Mouse (Mus musculus) 3134 (cell line): ENCODE data around the gene Hils1.

ENCODE experiments used
- DNase-seq: peaks from one replicate; pipeline ENCODE4 v3.0.0-alpha.2; 2011; ENCODE audit warnings: low spot score; ENCODE audit not compliant: insufficient read length; ENCODE audit errors: extremely low read depth

Hils1 gene

GRCm38 (mm10) chr11:94987851-94988250 lies 20.5 kb downstream of the Hils1 start:
- DNase-seq = no peak

- peak; percentile 59 for DNase-seq
Measured at GRCm38 (mm10) chr11:94988780-94989561, 21.6 kb downstream of the Hils1 start.

DNA sequence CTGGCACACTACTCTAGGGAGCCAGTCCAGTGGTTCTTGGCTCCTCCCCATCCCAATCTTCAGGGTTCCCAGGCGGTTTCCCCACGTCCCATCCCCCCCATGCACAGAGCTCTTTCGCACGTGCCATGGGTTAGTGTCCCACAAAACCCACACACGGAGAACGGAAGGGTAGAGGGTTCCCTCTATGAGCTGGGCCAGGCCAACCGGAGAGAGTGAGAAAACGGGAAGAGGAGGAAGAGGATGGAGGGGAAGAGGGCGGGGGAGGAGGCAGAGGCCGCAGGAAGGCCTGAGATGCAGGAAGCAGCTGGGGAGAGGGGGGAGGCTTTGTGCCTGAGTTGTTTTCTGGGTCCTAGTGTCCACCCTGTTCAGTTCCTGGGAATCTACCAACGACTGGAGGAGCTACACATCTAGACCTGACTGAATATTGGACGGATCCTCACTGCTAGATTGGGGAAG lies 22.2 kb downstream of the Hils1 start:
- peak; percentile 85 for DNase-seq

- no peak for DNase-seq
Measured at GRCm38 (mm10) chr11:94990102-94990748, 22.8 kb downstream of the Hils1 start.

DNA sequence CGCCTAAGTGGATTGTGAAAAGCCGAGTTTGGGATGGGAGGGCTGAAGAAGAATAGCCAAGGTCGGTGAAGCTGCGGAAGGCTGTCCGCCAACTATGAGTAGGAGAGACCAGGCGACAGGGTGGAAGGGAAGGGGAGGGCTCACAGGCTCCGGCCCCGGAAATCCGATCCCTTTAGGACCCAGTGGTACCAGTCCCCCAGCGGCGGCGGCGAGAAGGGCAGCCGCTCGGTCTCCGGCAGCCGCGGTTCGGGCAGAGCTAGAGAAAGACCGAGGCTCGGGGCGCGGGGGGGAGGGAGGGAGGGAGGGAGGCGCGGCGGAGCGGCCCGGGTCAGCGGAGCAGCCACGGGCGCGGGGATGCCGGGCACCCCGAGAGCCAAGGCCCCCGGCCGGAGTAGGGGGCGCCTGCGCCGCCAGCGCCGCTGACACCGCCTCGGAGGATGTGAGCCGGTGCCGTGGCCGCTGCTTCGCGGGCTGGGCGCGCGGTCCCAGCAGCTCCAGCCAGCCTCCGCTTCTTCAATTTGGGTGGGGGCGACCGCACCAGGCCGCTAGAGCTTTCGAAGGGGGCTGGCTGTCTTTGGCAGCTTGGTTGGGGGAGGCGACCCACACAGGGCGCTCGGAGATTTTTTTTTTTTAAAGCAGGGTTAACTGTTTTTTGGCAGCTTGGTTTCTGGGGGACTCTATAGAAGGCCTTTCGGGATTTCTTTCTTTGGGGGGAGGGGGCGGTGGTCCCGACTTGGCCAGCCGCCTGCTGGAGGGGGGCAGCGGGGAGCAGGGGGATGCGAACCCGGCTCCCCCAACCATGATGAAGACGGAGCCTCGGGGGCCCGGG lies 23.6 kb downstream of the Hils1 start, which contains the start of gene Ppp1r9b:
TSS of gene Ppp1r9b (plus strand) at position 287 of the 829 bp plus-strand sequence.
- peak; percentile 89 for DNase-seq

- peak; percentile 78 for DNase-seq
Measured at GRCm38 (mm10) chr11:94991641-94992479, 24.5 kb downstream of the Hils1 start.

GRCm38 (mm10) chr11:94992480-94992753 lies 25.0 kb downstream of the Hils1 start:
- no peak for DNase-seq

DNA sequence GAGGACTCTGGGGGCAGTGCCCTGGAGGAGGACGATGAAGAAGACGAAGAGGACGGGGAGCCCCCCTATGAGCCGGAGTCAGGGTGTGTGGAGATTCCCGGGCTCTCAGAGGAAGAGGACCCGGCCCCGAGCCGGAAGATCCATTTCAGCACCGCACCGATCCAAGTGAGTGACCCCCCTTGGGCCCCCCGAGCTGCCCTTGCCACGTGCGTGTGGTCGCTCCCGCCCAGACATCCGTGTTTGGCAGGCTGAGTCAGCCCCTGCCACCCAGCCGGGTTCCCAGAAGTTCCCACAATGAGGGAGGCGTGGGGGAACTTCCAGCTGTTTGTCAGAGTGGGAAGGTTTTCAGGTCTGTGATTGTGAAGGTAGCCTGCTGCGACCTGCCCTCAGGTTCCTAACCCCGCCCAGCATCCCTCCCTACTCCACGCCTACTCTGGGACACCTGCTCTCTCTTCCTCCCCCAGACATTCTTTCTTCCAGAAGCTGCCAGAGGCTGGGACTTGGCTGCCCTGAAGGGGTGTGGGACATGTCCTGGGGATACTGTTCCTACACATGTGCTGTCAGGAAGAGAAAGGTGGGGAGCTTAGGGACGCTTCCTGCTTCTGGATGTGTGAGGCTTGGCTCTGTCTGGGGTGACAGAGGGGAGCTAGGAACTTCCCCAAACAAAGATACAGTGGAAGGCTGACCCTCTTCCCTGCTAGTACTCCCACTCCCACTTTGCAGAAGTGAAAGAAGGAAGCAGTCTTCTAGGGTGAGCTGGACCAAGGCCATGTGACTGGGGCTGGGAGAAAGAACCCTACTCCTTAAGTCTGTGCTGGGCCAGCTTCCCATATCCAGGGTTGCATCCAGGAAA lies 25.6 kb downstream of the Hils1 start:
- peak; percentile 77 for DNase-seq

DNA sequence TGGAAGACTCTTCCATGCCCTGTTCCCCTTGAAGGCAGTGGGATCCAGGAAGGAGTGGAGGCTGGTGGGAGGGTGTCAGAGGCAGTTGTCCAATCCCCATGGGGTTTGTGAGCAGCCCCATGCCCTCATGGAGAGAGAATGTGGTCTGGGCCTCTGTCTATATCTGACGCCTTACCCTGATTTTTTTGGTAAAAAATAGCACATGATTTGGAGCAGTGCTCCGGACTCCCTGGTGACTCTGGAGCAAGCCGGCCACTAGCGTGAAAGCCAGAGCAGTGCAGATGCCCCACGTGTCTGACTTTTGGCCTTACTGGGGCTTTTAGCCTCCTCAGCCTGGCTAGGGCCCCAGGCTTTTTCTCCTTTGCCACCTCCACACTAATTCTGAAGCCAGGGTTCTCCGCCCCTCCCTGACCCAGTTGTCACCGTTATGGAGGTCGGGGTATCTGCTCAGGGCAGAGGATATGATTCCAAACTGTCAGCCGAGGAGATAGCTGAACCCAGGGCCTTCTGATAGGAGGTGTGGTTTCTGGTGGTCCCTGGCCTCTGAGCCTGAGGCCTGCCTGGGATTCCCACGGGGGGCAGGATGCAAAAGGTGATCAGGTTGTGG lies 26.9 kb downstream of the Hils1 start:
- DNase-seq = no peak

DNA sequence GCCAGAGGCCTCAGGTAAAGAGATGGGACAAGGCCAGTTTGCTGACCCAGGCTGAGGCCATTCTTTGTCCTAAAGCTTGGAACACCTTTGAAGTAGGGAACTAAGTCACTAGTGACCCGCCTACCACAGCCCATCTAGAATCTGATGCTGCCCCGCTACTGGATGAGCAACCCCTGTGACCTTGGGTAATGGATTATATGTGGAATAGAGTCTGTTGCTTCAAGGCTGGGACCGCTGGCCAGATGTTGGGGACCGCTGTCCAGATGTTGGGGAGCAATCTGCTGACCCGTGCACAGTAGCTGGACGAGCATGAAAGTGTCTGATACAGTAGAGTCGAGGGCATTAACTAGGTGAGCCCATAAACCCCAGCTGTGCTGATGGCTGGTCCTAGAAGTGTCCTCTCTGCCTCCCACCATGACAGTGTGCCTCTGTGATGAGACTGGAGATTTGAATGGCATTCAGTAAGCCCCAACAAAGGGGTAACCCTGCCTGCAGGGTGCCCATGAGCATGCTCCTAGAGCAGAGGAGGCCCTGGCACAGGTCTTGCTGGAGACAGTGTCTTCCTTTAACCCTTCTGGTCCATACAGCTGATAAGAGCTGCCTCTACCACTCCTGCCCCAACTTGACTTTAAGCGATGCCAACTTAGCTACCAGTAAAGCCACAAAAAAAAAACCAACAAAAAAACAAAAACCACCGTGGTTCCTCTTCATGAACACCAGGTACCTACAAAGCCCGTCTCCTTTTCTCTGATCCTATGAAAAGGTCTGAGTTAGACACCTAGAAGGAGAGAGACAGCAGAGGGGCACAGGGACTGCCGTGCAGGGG lies 27.8 kb downstream of the Hils1 start:
- no peak for DNase-seq

DNA sequence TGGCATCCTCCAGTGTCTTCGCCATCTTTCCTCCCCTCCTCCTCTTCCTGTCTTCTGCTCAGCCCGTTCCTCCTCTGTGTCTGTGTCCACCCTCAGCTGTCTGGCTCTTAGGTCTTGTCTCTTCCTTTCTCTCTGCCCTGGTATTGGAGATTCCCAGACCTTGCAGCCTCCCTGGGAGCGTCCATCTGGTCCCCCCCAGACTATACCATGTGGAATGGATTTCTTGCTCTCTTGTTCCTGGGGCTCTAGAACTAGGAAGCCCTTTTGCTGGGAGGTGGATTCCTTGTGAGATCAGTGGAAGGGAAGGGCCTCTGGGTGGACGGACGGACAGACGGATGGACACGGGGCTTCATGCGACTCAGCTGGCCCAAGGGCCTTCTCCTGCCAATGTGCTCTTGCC lies 28.7 kb downstream of the Hils1 start:
- no peak for DNase-seq

DNA sequence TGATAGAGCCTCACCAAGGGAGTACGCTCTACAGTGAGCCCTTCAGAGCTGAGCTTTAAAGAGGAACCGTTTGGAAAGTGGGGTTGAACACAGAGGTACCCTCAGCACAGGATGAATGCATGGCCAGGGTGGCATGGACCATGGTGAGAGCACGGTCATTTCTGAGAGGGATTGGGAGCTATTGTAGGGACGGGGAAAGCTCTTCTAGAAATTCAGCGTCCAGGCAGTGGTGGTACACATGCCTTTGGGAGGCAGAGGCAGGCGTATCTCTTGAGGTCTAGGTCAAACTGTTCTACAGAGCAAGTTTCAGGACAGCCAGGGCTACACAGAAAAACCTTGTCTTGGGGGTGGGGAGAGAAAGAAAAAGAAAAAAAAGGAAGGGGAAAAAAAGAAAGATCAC lies 29.6 kb downstream of the Hils1 start:
- DNase-seq = no peak

DNA sequence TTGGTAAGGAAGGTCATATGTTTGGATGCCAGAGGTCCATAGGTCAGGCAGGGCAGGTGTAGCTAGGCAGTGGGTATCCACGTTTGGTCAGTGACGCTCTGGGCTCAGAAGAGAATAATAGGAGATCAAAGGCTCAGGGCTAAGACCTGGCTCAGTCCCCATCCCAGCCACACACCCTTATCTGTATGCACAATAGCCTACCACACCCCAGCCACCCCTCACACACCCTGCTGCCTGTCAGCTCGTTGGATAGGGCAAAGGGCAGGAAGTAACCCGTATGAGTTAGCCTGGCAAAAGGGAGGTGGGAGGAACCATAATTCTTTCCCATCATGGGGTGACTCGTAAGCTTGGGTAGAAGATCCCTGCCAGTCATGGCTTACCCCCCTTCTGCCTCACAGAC lies 30.2 kb downstream of the Hils1 start:
- no peak for DNase-seq

DNA sequence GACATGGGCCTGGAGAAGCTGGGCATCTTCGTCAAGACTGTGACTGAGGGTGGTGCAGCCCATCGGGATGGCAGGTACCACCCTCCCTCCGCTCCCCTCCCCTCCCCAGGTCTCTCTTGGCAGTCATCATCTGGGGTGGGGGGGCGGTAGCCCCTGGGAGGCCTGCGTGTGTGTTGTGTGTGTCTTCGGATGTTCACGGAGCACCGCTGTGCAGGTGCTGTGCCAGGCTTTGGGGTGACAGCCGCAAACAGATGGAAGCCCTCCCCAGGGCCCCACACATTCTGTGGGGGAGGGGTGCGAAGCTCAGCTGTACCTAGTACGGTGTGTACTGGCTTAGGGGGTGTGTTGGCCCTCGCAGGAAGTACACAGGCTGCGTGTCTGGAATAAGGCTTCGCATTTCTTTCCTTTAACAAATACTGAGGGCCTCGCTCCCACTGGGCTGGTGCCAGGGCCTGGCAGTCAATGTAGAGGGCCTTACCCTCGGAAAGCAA lies 30.7 kb downstream of the Hils1 start:
- no peak for DNase-seq

DNA sequence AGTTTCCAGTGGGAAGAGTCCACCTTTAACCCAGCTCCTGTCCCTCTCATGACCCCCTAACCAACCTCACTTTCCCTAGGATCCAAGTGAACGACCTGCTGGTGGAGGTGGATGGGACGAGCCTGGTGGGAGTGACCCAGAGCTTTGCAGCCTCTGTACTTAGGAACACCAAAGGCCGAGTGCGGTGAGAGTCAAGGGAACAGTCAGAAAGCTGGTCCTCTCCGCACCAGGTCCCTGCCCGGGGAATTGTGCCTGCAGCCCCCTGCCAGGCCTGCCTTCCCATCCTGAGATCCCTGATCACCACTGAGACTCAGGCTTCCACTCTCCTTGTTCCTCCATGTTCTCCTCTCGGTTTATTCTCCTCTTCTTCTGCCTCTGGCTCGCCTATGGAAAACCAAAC lies 32.7 kb downstream of the Hils1 start:
- no peak for DNase-seq

DNA sequence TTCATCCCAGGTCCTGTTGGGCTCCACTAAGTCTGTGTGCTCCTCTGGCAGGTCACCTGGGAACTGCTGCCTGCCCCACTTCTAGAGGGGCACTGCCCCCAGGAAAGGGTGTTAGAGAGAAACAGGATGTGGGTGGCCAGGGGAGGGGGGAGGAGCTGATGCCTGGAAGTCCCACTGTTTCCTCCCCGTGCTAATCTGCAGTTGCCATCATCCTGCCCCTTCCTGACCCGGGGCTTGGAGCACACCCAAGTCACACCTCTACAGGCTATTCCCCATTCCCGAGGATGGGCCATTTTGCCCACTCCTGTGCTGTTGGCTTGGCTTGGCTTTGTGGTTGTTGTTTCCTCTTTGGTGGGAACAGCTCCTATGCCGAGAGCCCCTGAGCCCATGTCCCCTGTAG lies 33.2 kb downstream of the Hils1 start:
- DNase-seq = no peak

DNA sequence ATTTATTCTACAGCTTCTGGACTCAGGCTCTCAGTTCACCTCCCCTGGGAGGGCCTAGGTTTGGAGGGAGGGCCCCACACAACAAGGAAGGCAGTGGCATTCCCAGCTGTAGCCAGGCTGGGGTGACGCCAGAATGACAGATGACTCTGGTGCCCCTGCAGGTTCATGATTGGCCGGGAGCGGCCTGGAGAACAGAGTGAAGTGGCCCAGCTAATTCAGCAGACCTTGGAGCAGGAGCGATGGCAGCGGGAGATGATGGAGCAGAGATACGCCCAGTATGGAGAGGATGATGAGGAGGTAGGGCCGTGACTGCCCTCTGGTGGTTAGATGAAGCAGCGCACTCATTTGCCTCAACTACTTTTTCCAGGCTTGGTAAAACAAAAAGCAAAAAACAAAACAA lies 33.7 kb downstream of the Hils1 start:
- DNase-seq = peak; percentile 66

DNA sequence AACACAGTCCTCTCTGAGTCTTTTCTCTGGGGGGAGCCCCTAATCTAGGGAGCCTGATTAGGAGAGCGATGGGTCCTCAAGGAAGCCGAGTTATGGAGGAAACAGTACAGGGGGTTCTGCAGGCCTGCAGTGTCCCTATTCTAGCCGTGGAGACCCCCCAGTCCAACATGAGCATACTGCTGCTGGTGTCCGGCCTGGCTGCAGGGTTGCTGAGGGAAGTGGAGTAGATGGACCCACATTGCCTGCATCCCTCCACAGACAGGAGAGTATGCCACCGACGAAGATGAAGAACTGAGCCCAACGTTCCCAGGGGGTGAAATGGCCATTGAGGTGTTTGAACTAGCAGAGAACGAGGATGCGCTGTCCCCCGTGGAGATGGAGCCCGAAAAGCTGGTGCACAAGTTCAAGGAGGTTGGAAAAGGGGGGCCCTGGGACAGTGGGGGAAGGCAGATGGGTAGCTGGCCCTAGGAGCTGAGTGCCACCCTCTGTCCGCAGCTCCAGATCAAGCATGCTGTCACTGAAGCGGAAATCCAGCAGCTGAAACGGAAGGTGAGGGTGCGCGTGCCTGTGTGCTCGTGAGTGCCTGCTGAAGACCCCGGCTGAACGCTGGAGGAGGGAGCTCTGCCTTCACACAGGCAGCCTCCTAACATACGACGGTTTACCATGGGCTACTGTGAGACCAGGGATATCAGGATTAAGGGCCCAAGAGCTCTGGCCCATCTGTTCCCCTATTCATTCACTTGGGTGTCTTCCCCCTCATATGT lies 34.4 kb downstream of the Hils1 start:
- DNase-seq = no peak
